Mouse (Mus musculus): ENCODE measurements around the gene Kcnj15.

Gene Kcnj15

DNA sequence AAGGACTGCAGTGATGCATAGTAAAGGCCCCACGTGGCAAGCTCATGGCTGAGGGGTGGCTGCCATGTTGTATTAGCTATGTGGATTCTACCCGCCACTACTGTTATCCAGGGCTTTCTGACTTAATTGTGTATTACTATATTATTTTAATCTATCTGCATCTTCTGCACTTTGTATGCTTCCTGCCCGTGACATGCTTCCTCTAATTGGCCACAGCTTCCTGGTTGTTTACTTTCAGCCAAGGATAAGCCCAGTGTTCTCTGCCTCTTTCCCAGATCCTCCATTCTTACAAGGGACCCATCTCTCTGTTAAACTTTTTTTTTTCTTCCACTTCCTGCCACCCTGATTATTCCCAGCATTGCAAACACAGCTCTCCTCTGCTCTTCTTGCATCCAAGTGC is 32.0 kb downstream of the Kcnj15 start:
- in situ Hi-C loops (cut with MboI, MseI), result no loop called here

DNA sequence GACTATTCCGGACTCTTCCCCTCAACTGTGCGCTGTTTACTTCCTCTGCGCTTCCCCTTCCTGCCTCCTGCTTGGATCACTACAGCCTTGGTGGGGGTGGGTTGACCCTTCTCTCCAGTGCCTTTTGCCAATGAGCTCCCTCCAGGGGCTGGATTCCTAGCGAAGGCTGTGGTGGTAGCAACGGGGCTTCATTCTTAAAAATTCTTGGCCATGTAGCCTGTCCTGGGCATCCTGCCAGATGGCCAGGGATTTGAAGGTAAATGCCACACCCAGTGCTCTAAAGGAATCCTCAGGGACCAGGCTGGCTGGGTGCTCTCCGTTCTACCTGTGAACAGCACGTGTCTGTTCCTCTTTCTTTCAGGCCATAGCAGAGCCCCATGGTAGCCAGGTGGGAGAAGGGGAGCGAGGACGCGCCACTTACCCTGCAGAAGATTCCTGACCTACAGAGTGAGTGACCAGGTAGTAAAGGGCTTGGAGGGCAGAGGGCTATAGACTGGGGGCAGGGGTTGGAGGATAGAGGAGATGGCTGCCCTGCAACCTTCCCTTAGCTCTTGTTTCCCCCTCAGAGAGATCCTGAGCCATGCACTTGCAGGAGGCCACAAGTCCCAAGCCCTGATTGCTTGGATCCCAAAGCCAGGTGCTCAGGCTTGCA is 34.2 kb downstream of the Kcnj15 start:
- in situ Hi-C loops (cut with MboI, MseI), result no loop called here

DNA sequence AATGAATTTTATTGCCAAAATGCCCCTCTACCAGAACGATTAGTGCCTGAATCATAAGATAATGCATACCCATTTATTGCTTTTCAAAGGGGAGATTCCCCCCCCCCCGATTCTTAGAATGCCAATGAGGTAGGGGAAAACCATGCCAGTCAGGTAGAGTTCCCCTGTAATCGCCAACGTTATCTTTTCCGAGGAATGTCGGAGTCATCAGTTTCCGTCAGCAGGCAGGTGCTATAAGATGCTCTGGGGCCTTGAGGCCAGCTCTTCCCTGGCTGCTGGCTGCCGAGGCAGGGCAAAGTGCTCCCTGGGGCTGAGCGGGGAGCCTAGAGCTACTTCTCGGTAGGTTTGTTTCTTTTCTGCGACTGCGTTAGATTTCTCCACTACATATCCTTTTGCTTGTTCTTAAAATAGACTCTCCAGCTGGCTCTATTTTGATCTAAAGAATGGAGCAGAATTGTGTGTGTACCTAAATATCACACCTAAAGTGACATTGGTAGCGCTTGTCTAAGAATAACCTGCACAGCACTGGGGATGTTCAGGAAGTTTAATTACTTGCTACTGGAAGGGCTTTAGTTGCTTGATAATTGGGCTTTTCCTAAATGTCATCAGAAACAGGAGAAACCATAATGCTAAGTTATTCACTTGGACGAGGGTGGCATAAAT is 35.6 kb downstream of the Kcnj15 start:
- in situ Hi-C loops (cut with MboI, MseI), result no loop called here

- in situ Hi-C loops (cut with MboI, MseI), result no loop called here
These were observed 40.3 kb downstream of the Kcnj15 start for GRCm38 (mm10) chr16:95297651-95298050.

DNA sequence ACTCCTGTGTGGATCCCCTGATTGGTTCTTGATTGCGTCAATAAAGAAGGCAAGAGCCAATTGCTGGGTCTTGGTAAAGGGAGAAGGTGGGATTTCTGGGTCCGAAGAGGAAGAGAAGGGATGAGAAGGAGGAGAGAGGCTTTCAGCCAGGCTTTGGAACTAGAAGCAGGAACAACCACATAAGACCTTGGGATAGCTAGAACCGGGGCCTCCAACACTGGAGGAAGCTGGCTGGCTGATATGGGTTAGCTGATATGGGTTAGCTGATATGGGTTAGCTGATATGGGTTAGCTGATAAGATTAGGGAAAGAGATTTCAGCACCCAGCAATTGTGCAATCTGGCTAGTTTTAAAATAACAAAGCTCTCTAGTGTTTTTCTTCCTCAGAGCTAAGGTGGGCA is 44.3 kb downstream of the Kcnj15 start:
- in situ Hi-C loops (cut with MboI, MseI), result loop anchor here in 1 of 2 experiments (25.0 kb wide), 1 partner anchor 1586 kb away; no protein-coding TSS in a partner anchor

DNA sequence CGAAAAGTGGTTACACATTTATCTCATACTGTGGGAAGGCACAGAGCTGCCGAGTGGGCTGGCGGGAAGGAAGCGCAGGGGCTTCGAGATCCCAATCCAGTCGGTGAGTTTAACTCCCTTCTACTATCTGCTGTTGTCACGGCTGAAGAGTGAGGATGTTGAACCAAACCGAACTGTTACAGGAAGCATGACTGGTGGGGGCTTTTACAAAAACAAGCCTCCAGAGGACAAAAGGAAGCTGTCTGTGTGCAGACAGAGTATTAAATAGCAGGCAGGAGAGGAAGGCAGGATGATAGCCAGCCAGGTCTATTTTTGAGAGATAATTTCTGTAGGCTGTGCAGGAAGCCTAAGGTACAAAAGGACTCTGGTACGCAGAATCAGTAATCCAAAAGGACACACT is 46.3 kb downstream of the Kcnj15 start:
- in situ Hi-C loops (cut with MboI, MseI), result loop anchor here in 1 of 2 experiments (25.0 kb wide), 1 partner anchor 1584 kb away; no protein-coding TSS in a partner anchor

- in situ Hi-C loops (cut with MboI, MseI), result loop anchor here in 1 of 2 experiments (25.0 kb wide), 1 partner anchor 1579 kb away; no protein-coding TSS in a partner anchor
These were observed 50.5 kb downstream of the Kcnj15 start for GRCm38 (mm10) chr16:95307823-95308360.

GRCm38 (mm10) chr16:95321945-95322625 is 64.7 kb downstream of the Kcnj15 start:
- in situ Hi-C loops (cut with MboI, MseI), result loop anchor here in 1 of 2 experiments (25.0 kb wide), 1 partner anchor 1565 kb away; no protein-coding TSS in a partner anchor

GRCm38 (mm10) chr16:95332159-95332558 is 74.8 kb downstream of the Kcnj15 start:
- in situ Hi-C loops (cut with MboI, MseI), result loop anchor here (5.0 to 10.0 kb wide), 2 partner anchors 130 to 207 kb away; no protein-coding TSS in a partner anchor

- in situ Hi-C loops (cut with MboI, MseI), result no loop called here
These were observed 83.8 kb downstream of the Kcnj15 start for GRCm38 (mm10) chr16:95340885-95341791.

DNA sequence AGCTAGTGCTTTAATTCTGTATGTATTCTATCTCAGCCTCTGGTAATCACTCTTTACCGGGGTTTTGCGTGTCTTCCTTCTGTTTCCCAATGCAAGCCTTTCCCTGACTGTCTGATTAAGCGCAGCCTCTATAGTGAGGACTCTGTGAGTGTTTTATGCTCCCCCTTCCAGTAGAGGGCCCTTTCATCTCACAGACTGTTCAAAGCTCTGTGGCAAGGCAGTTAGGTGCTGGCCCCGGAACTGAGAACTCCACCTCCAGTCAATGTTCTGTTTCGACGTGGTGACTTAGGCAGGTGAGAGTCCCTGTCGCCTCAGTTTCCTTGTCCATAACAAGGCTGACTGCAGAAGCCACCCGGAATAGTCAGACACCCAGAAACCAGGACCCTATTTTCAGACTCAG is 84.7 kb downstream of the Kcnj15 start:
- in situ Hi-C loops (cut with MboI, MseI), result no loop called here

- in situ Hi-C loops (cut with MboI, MseI), result no loop called here
These were observed 87.6 kb downstream of the Kcnj15 start for GRCm38 (mm10) chr16:95344961-95345360.

- in situ Hi-C loops (cut with MboI, MseI), result no loop called here
These were observed 88.5 kb downstream of the Kcnj15 start for GRCm38 (mm10) chr16:95345882-95346281.

GRCm38 (mm10) chr16:95347202-95347601 is 89.8 kb downstream of the Kcnj15 start:
- in situ Hi-C loops (cut with MboI, MseI), result no loop called here

GRCm38 (mm10) chr16:95348555-95348954 is 91.2 kb downstream of the Kcnj15 start:
- in situ Hi-C loops (cut with MboI, MseI), result no loop called here

- in situ Hi-C loops (cut with MboI, MseI), result no loop called here
These were observed 92.0 kb downstream of the Kcnj15 start for GRCm38 (mm10) chr16:95349344-95349743.

DNA sequence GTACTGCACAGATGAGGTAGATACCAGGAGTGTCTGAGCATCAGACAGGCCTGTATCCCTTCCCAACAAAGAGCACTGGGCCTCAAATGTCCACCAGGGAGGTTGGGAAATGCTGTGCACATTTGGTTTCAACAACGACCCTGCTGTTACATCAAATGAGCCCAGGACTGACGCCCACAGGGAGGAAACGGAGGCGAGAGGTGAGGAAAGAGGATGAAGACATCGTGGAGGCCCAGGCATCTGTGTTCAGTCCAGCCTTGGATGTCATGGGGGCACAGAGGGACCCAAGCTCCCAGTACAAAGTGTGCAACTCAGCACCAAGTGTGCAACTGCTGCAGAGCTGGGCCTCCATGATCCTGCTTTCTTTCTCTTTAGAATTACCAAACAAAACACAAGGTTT is 92.4 kb downstream of the Kcnj15 start:
- in situ Hi-C loops (cut with MboI, MseI), result no loop called here

Data from T-helper 17 cell (primary cell).